Mouse (Mus musculus) thymus, adult 2 months (tissue): Measurements from ENCODE around the gene Prom2.

Source experiments
- CTCF ChIP-seq: fragments of 200-500 bp; IDR thresholded peaks from 2 replicates; pipeline ENCODE4 v1.5.1; 2012; ENCODE audit warnings: mild to moderate bottlenecking, control low read depth, low read length, moderate library complexity, borderline replicate concordance; ENCODE audit not compliant: control insufficient read depth, poor library complexity, insufficient read depth; ENCODE audit errors: extremely low read depth
- POLR2A ChIP-seq: fragments of 200-500 bp; IDR thresholded peaks from 2 replicates; pipeline ENCODE4 v1.6.1; 2012; ENCODE audit warnings: mild to moderate bottlenecking, low read length, control low read depth, moderate library complexity; ENCODE audit not compliant: control insufficient read depth, poor library complexity, insufficient read depth; ENCODE audit errors: extremely low read depth

DNA sequence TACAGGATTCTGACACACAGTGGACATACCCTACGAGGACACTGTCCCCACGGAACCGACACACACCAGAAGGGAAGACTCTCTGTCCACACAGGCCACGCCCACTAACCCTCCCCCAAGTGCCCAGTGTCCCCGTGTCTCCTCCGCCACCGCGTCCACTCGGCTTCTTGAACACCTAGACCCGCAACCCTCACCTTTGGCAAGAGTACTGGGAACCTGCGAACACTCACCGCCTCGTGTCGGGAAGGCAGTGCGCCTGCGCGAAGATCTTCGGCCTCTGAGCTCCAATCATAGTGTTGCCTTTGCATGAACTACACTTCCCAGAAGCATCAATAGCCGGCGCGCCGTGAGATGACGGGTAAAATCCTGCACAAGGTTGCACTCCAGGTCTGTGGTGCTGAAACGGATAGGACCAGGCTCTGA lies 43.2 kb upstream of the Prom2 start:
- TF ChIP-seq CTCF (no peak), POLR2A (0 out of 2 replicates have a peak, but pooled peaks have one; percentile 13)
